Mouse (Mus musculus): Measurements from ENCODE around the gene Tcf20. TPM values are rescaled to one million over a fixed set of nuclear protein-coding genes. Genes with fewer than 3 reads are reported as not detected.

Tcf20 gene
- polyA plus RNA-seq, 1 experiment from 2014 or later = 7.2 TPM

- H3K27ac ChIP-seq (ENCODE audit: low read length) = no peak overlapping the region
- no peaks in the 10 kb centered on the region for H3K36me3 ChIP-seq (ENCODE audit: control insufficient read depth, insufficient read depth, low read length)
- no peaks in the 10 kb centered on the region for H3K9me3 ChIP-seq (ENCODE audit: control insufficient read depth, low read length)
- no peak overlapping the region; the same call in 1 of the 2 replicates for H3K9ac ChIP-seq (ENCODE audit: low read length)
- ATAC-seq (ENCODE audit: low read depth) = peak; percentile 70
- peaks cover 20% of the 10 kb centered on the region for H3K4me1 ChIP-seq (replicated peaks; ENCODE audit: control insufficient read depth, insufficient read depth, low read length)
- 14% methylated on average over 25 of the region's 25 CpGs for WGBS
- H3K4me3 ChIP-seq (ENCODE audit: low read length) = no peak overlapping the region
- H3K4me2 ChIP-seq (ENCODE audit: low read depth, low read length) = peak overlapping the region; percentile 28
- no peaks in the 10 kb centered on the region for H3K27me3 ChIP-seq (ENCODE audit: control insufficient read depth, insufficient read depth, low read depth, low read length)
Observed at GRCm38 (mm10) chr15:83025041-83025760, 37.5 kb upstream of the Tcf20 start.

- H3K27me3 ChIP-seq (ENCODE audit: control insufficient read depth, insufficient read depth, low read depth, low read length) = no peaks in the 10 kb centered on the region
- H3K9ac ChIP-seq (ENCODE audit: low read length) = no peak overlapping the region
- no peak for ATAC-seq (ENCODE audit: low read depth)
- no peaks in the 10 kb centered on the region for H3K36me3 ChIP-seq (ENCODE audit: control insufficient read depth, insufficient read depth, low read length)
- H3K4me1 ChIP-seq (replicated peaks; ENCODE audit: control insufficient read depth, insufficient read depth, low read length) = peaks cover 17% of the 10 kb centered on the region
- H3K4me2 ChIP-seq (ENCODE audit: low read depth, low read length) = no peak overlapping the region
- no peak overlapping the region for H3K27ac ChIP-seq (ENCODE audit: low read length)
- no peaks in the 10 kb centered on the region for H3K9me3 ChIP-seq (ENCODE audit: control insufficient read depth, low read length)
- H3K4me3 ChIP-seq (ENCODE audit: low read length) = no peak overlapping the region
- 44% methylated on average over 8 of the region's 8 CpGs for WGBS
Observed at GRCm38 (mm10) chr15:83022947-83023346, 35.3 kb upstream of the Tcf20 start.

- no peak overlapping the region for H3K27ac ChIP-seq (ENCODE audit: low read length)
- ATAC-seq (ENCODE audit: low read depth) = peak; percentile 37; the same call in 1 of the 2 replicates
- no peaks in the 10 kb centered on the region for H3K9me3 ChIP-seq (ENCODE audit: control insufficient read depth, low read length)
- WGBS = 22% methylated on average over 15 of the region's 15 CpGs
- H3K36me3 ChIP-seq (ENCODE audit: control insufficient read depth, insufficient read depth, low read length) = no peaks in the 10 kb centered on the region
- peaks cover 12% of the 10 kb centered on the region for H3K4me1 ChIP-seq (replicated peaks; ENCODE audit: control insufficient read depth, insufficient read depth, low read length)
- no peak overlapping the region for H3K9ac ChIP-seq (ENCODE audit: low read length)
- no peak overlapping the region for H3K4me2 ChIP-seq (ENCODE audit: low read depth, low read length)
- no peak overlapping the region for H3K4me3 ChIP-seq (ENCODE audit: low read length)
- no peaks in the 10 kb centered on the region; the same call in 1 of the 2 replicates for H3K27me3 ChIP-seq (ENCODE audit: control insufficient read depth, insufficient read depth, low read depth, low read length)
Observed at GRCm38 (mm10) chr15:83010990-83011664, 23.5 kb upstream of the Tcf20 start.

- Histone ChIP-seq H3K27me3 (ENCODE audit: control insufficient read depth, insufficient read depth, low read depth, low read length) (no peaks in the 10 kb centered on the region; the same call in 1 of the 2 replicates), H3K4me1 (replicated peaks; ENCODE audit: control insufficient read depth, insufficient read depth, low read length) (peaks cover 12% of the 10 kb centered on the region), H3K9ac (ENCODE audit: low read length) (no peak overlapping the region), H3K27ac (ENCODE audit: low read length) (no peak overlapping the region), H3K4me3 (ENCODE audit: low read length) (no peak overlapping the region), H3K4me2 (ENCODE audit: low read depth, low read length) (no peak overlapping the region), H3K9me3 (ENCODE audit: control insufficient read depth, low read length) (no peaks in the 10 kb centered on the region), H3K36me3 (ENCODE audit: control insufficient read depth, insufficient read depth, low read length) (no peaks in the 10 kb centered on the region)
- ATAC-seq (ENCODE audit: low read depth) = no peak
- 12% methylated on average over 8 of the region's 8 CpGs for WGBS
Observed at GRCm38 (mm10) chr15:83010423-83010822, 22.8 kb upstream of the Tcf20 start.

- no peaks in the 10 kb centered on the region for H3K27me3 ChIP-seq (ENCODE audit: control insufficient read depth, insufficient read depth, low read depth, low read length)
- H3K27ac ChIP-seq (ENCODE audit: low read length) = no peak overlapping the region
- H3K4me3 ChIP-seq (ENCODE audit: low read length) = no peak overlapping the region
- no peak for ATAC-seq (ENCODE audit: low read depth)
- H3K4me1 ChIP-seq (replicated peaks; ENCODE audit: control insufficient read depth, insufficient read depth, low read length) = peaks cover 12% of the 10 kb centered on the region
- no peaks in the 10 kb centered on the region for H3K9me3 ChIP-seq (ENCODE audit: control insufficient read depth, low read length)
- no peaks in the 10 kb centered on the region for H3K36me3 ChIP-seq (ENCODE audit: control insufficient read depth, insufficient read depth, low read length)
- no peak overlapping the region for H3K4me2 ChIP-seq (ENCODE audit: low read depth, low read length)
- H3K9ac ChIP-seq (ENCODE audit: low read length) = no peak overlapping the region
- WGBS = 86% methylated on average over 6 of the region's 6 CpGs
Observed at GRCm38 (mm10) chr15:83009532-83009931, 21.9 kb upstream of the Tcf20 start.

DNA sequence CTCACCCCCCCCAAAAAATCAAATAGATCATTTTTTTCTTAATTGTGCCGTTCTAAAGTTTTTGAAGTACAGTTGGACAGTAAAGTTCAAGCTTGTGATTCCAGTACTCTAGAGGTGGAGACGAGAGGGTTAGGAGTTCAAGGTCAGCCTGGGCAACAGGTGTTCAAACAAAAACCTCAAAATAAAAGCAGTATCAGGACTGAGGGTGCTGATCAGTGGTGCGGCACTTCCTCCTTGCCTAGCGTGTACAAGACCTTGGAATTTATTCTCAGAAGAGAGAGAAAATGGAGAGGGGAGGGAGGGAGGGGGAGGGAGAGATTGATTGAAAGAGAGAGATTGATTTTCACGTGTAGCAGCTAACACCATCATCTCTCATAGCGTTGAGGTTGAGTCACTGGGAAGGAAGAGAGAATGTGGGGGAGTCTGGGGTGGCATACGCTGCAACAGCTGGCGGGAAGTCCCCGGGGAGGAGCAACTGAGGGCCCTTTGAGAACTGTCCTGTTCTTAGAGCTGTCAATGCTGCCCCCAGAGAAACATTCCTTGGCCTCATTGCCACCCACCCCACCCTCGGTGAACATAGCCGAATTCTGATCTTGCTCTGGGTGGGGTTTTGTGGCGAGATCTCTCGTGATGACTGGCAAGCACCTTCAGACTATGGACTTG, 21.2 kb upstream of the Tcf20 start:
- Histone ChIP-seq H3K9me3 (ENCODE audit: control insufficient read depth, low read length) (no peaks in the 10 kb centered on the region), H3K27ac (ENCODE audit: low read length) (no peak overlapping the region), H3K4me1 (replicated peaks; ENCODE audit: control insufficient read depth, insufficient read depth, low read length) (peaks cover 12% of the 10 kb centered on the region), H3K4me3 (ENCODE audit: low read length) (no peak overlapping the region), H3K4me2 (ENCODE audit: low read depth, low read length) (no peak overlapping the region), H3K27me3 (ENCODE audit: control insufficient read depth, insufficient read depth, low read depth, low read length) (no peaks in the 10 kb centered on the region), H3K36me3 (ENCODE audit: control insufficient read depth, insufficient read depth, low read length) (no peaks in the 10 kb centered on the region), H3K9ac (ENCODE audit: low read length) (no peak overlapping the region)
- no peak for ATAC-seq (ENCODE audit: low read depth)
- 57% methylated on average over 13 of the region's 13 CpGs for WGBS

GRCm38 (mm10) chr15:83007346-83007920, 19.8 kb upstream of the Tcf20 start:
- H3K36me3 ChIP-seq (ENCODE audit: control insufficient read depth, insufficient read depth, low read length) = no peaks in the 10 kb centered on the region
- no peaks in the 10 kb centered on the region for H3K27me3 ChIP-seq (ENCODE audit: control insufficient read depth, insufficient read depth, low read depth, low read length)
- H3K4me3 ChIP-seq (ENCODE audit: low read length) = no peak overlapping the region
- ATAC-seq (ENCODE audit: low read depth) = no peak
- 23% methylated on average over 15 of the region's 15 CpGs for WGBS
- no peaks in the 10 kb centered on the region for H3K9me3 ChIP-seq (ENCODE audit: control insufficient read depth, low read length)
- no peak overlapping the region for H3K27ac ChIP-seq (ENCODE audit: low read length)
- no peak overlapping the region; the same call in 1 of the 2 replicates for H3K4me2 ChIP-seq (ENCODE audit: low read depth, low read length)
- no peak overlapping the region for H3K9ac ChIP-seq (ENCODE audit: low read length)
- peaks cover 12% of the 10 kb centered on the region for H3K4me1 ChIP-seq (replicated peaks; ENCODE audit: control insufficient read depth, insufficient read depth, low read length)

- ATAC-seq (ENCODE audit: low read depth) = no peak
- no peaks in the 10 kb centered on the region for H3K36me3 ChIP-seq (ENCODE audit: control insufficient read depth, insufficient read depth, low read length)
Observed at GRCm38 (mm10) chr15:83002665-83003548, 15.2 kb upstream of the Tcf20 start.

More at GRCm38 (mm10) chr15:83002665-83003548, 15.2 kb upstream of the Tcf20 start:
- Histone ChIP-seq H3K27ac (ENCODE audit: low read length) (no peak overlapping the region), H3K9ac (ENCODE audit: low read length) (no peak overlapping the region), H3K27me3 (ENCODE audit: control insufficient read depth, insufficient read depth, low read depth, low read length) (no peaks in the 10 kb centered on the region), H3K4me1 (replicated peaks; ENCODE audit: control insufficient read depth, insufficient read depth, low read length) (0 out of 2 replicates have a peak, but pooled peaks cover 3% of the 10 kb centered on the region), H3K4me3 (ENCODE audit: low read length) (no peak overlapping the region), H3K9me3 (ENCODE audit: control insufficient read depth, low read length) (no peaks in the 10 kb centered on the region), H3K4me2 (ENCODE audit: low read depth, low read length) (no peak overlapping the region)
- WGBS = 49% methylated on average over 12 of the region's 12 CpGs
